Mouse (Mus musculus): ENCODE results near the gene Cerk. TPM values are rescaled to one million over a fixed set of nuclear protein-coding genes. Genes with fewer than 3 reads are reported as not detected.
"Not testable (repeated sequence)": the region's sequence is repeated elsewhere in the genome, so short reads cannot be mapped to it uniquely, and the experiment has no call there.

The Cerk gene
- polyA plus RNA-seq, 1 experiment from 2014 or later: 16.8 TPM

- WGBS: 83% methylated on average over 11 of the region's 11 CpGs
These were observed 78.0 kb downstream of the Cerk start for GRCm38 (mm10) chr15:86107831-86108471.

GRCm38 (mm10) chr15:86105751-86106150 is 80.2 kb downstream of the Cerk start:
- 0 out of 2 replicates have a peak, but pooled peaks cover 5% of the 10 kb centered on the region for H3K36me3 ChIP-seq
- H3K9ac ChIP-seq: no peak overlapping the region
- no peak overlapping the region for H3K27ac ChIP-seq (replicated peaks)
- no peaks in the 10 kb centered on the region for H3K27me3 ChIP-seq
- peaks cover 22% of the 10 kb centered on the region for H3K4me1 ChIP-seq
- WGBS: 84% methylated on average over 6 of the region's 6 CpGs
- no peak overlapping the region for H3K4me2 ChIP-seq (replicated peaks)
- H3K9me3 ChIP-seq (replicated peaks): no peaks in the 10 kb centered on the region
- no peak for ATAC-seq (ENCODE audit: insufficient number of reproducible peaks, low FRiP score, low TSS enrichment, low read depth)
- no peak overlapping the region for H3K4me3 ChIP-seq (replicated peaks)

More at GRCm38 (mm10) chr15:86107831-86108471, 78.0 kb downstream of the Cerk start:
- Histone ChIP-seq H3K9me3 (replicated peaks) (no peaks in the 10 kb centered on the region), H3K9ac (no peak overlapping the region), H3K4me3 (replicated peaks) (no peak overlapping the region), H3K36me3 (0 out of 2 replicates have a peak, but pooled peaks cover 3% of the 10 kb centered on the region), H3K27ac (replicated peaks) (no peak overlapping the region), H3K4me2 (replicated peaks) (no peak overlapping the region), H3K4me1 (peaks cover 38% of the 10 kb centered on the region), H3K27me3 (no peaks in the 10 kb centered on the region)
- ATAC-seq (ENCODE audit: insufficient number of reproducible peaks, low FRiP score, low TSS enrichment, low read depth): no peak

- Histone ChIP-seq H3K9ac (no peak overlapping the region), H3K4me1 (peaks cover 18% of the 10 kb centered on the region), H3K27ac (replicated peaks) (no peak overlapping the region), H3K4me3 (replicated peaks) (no peak overlapping the region), H3K4me2 (replicated peaks) (no peak overlapping the region), H3K36me3 (0 out of 2 replicates have a peak, but pooled peaks cover 5% of the 10 kb centered on the region), H3K9me3 (replicated peaks) (no peaks in the 10 kb centered on the region), H3K27me3 (no peaks in the 10 kb centered on the region)
- no peak for ATAC-seq (ENCODE audit: insufficient number of reproducible peaks, low FRiP score, low TSS enrichment, low read depth)
- WGBS: 88% methylated on average over 7 of the region's 7 CpGs
These were observed 80.6 kb downstream of the Cerk start for GRCm38 (mm10) chr15:86105345-86105697.

GRCm38 (mm10) chr15:86104401-86105344 is 81.3 kb downstream of the Cerk start:
- Histone ChIP-seq H3K4me1 (peaks cover 11% of the 10 kb centered on the region), H3K36me3 (peaks cover 5% of the 10 kb centered on the region; the same call in 1 of the 2 replicates), H3K4me2 (replicated peaks) (no peak overlapping the region), H3K27me3 (no peaks in the 10 kb centered on the region), H3K4me3 (replicated peaks) (no peak overlapping the region), H3K9ac (no peak overlapping the region), H3K27ac (replicated peaks) (no peak overlapping the region), H3K9me3 (replicated peaks) (no peaks in the 10 kb centered on the region)
- 91% methylated on average over 19 of the region's 19 CpGs for WGBS
- ATAC-seq (ENCODE audit: insufficient number of reproducible peaks, low FRiP score, low TSS enrichment, low read depth): no peak

- H3K27me3 ChIP-seq: no peaks in the 10 kb centered on the region
- 79% methylated on average over 15 of the region's 15 CpGs for WGBS
These were observed 83.6 kb downstream of the Cerk start for GRCm38 (mm10) chr15:86102308-86102707.

GRCm38 (mm10) chr15:86101585-86101984 is 84.4 kb downstream of the Cerk start:
- 87% methylated on average over 9 of the region's 9 CpGs for WGBS
- H3K36me3 ChIP-seq: peaks cover 5% of the 10 kb centered on the region; the same call in 1 of the 2 replicates
- H3K4me2 ChIP-seq (replicated peaks): no peak overlapping the region
- H3K4me3 ChIP-seq (replicated peaks): no peak overlapping the region
- ATAC-seq (ENCODE audit: insufficient number of reproducible peaks, low FRiP score, low TSS enrichment, low read depth): no peak
- H3K4me1 ChIP-seq: no peaks in the 10 kb centered on the region
- no peaks in the 10 kb centered on the region for H3K9me3 ChIP-seq (replicated peaks)
- no peak overlapping the region for H3K9ac ChIP-seq
- H3K27me3 ChIP-seq: no peaks in the 10 kb centered on the region
- no peak overlapping the region for H3K27ac ChIP-seq (replicated peaks)

More at GRCm38 (mm10) chr15:86102308-86102707, 83.6 kb downstream of the Cerk start:
- Histone ChIP-seq H3K9ac (no peak overlapping the region), H3K9me3 (replicated peaks) (no peaks in the 10 kb centered on the region), H3K4me2 (replicated peaks) (no peak overlapping the region), H3K4me3 (replicated peaks) (no peak overlapping the region), H3K27ac (replicated peaks) (no peak overlapping the region), H3K4me1 (no peaks in the 10 kb centered on the region), H3K36me3 (peaks cover 5% of the 10 kb centered on the region; the same call in 1 of the 2 replicates)
- no peak for ATAC-seq (ENCODE audit: insufficient number of reproducible peaks, low FRiP score, low TSS enrichment, low read depth)

- Histone ChIP-seq H3K4me3 (replicated peaks) (no peak overlapping the region), H3K36me3 (peaks cover 3% of the 10 kb centered on the region; the same call in 1 of the 2 replicates), H3K4me2 (replicated peaks) (no peak overlapping the region), H3K4me1 (0 out of 2 replicates have a peak, but pooled peaks cover 5% of the 10 kb centered on the region), H3K9me3 (replicated peaks) (no peaks in the 10 kb centered on the region), H3K27me3 (no peaks in the 10 kb centered on the region), H3K27ac (replicated peaks) (no peak overlapping the region), H3K9ac (no peak overlapping the region)
- WGBS: 56% methylated on average over 2 of the region's 2 CpGs
- ATAC-seq (ENCODE audit: insufficient number of reproducible peaks, low FRiP score, low TSS enrichment, low read depth): no peak
These were observed 88.1 kb downstream of the Cerk start for GRCm38 (mm10) chr15:86097871-86098270.

- not testable (repeated sequence) for H3K4me3 ChIP-seq (replicated peaks); H3K27me3 ChIP-seq; H3K4me1 ChIP-seq; H3K36me3 ChIP-seq; H3K9ac ChIP-seq; H3K9me3 ChIP-seq (replicated peaks); H3K27ac ChIP-seq (replicated peaks); ATAC-seq (ENCODE audit: insufficient number of reproducible peaks, low FRiP score, low TSS enrichment, low read depth); H3K4me2 ChIP-seq (replicated peaks)
- WGBS: 91% methylated on average over 5 of the region's 5 CpGs
These were observed 89.3 kb downstream of the Cerk start for GRCm38 (mm10) chr15:86096604-86097020.

GRCm38 (mm10) chr15:86095722-86096603 is 90.0 kb downstream of the Cerk start:
- Histone ChIP-seq H3K27me3 (no peaks in the 10 kb centered on the region), H3K4me3 (replicated peaks) (no peak overlapping the region), H3K27ac (replicated peaks) (no peak overlapping the region), H3K36me3 (peaks cover 3% of the 10 kb centered on the region; the same call in 1 of the 2 replicates), H3K4me1 (0 out of 2 replicates have a peak, but pooled peaks cover 5% of the 10 kb centered on the region), H3K9me3 (replicated peaks) (no peaks in the 10 kb centered on the region), H3K9ac (no peak overlapping the region), H3K4me2 (replicated peaks) (no peak overlapping the region)
- no peak for ATAC-seq (ENCODE audit: insufficient number of reproducible peaks, low FRiP score, low TSS enrichment, low read depth)
- 88% methylated on average over 17 of the region's 17 CpGs for WGBS

- 64% methylated on average over 10 of the region's 10 CpGs for WGBS
- no peaks in the 10 kb centered on the region for H3K9me3 ChIP-seq (replicated peaks)
- no peak for ATAC-seq (ENCODE audit: insufficient number of reproducible peaks, low FRiP score, low TSS enrichment, low read depth)
These were observed 91.4 kb downstream of the Cerk start for GRCm38 (mm10) chr15:86094324-86095121.

More at GRCm38 (mm10) chr15:86094324-86095121, 91.4 kb downstream of the Cerk start:
- Histone ChIP-seq H3K4me2 (replicated peaks) (no peak overlapping the region), H3K36me3 (peaks cover 3% of the 10 kb centered on the region; the same call in 1 of the 2 replicates), H3K4me3 (replicated peaks) (no peak overlapping the region), H3K4me1 (peaks cover 19% of the 10 kb centered on the region), H3K27ac (replicated peaks) (no peak overlapping the region), H3K27me3 (no peaks in the 10 kb centered on the region), H3K9ac (no peak overlapping the region)
